Mouse (Mus musculus) monocyte, adult 5-6 weeks (primary cell): ENCODE results near the gene Ociad1. TPM values are rescaled to one million over a fixed set of nuclear protein-coding genes. Genes with fewer than 3 reads are reported as not detected.
"Not testable (repeated sequence)": the region's sequence is repeated elsewhere in the genome, so short reads cannot be mapped to it uniquely, and the experiment has no call there.

Source experiments
- ATAC-seq: fragments of 153-309, 156-312 bp; replicated peaks from 2 replicates; pipeline ENCODE4 v1.8.0; 2017; ENCODE audit warnings: mild to moderate bottlenecking; ENCODE audit not compliant: low TSS enrichment, insufficient number of reproducible peaks, severe bottlenecking, poor library complexity, low FRiP score
- total RNA-seq: library from RNA; stranded (forward); fragments of 200-1000, 200-491, 200-594 nt; gene quantifications from 3 replicates; pipeline ENCODE4 v1.2.3, GENCODE M21; 2017

The Ociad1 gene
- total RNA-seq, 1 experiment from 2014 or later: 252 TPM

GRCm38 (mm10) chr5:73279732-73280566 lies 12.6 kb upstream of the Ociad1 start:
- no peak for ATAC-seq

GRCm38 (mm10) chr5:73280567-73280850 lies 12.1 kb upstream of the Ociad1 start:
- ATAC-seq: no peak

- no peak for ATAC-seq
These were observed 8.5 kb upstream of the Ociad1 start for GRCm38 (mm10) chr5:73284046-73284445.

- no peak for ATAC-seq
These were observed 7.1 kb upstream of the Ociad1 start for GRCm38 (mm10) chr5:73285470-73285978.

GRCm38 (mm10) chr5:73286603-73287002 lies 6.0 kb upstream of the Ociad1 start:
- ATAC-seq: peak; percentile 53

GRCm38 (mm10) chr5:73289900-73290299 lies 2.7 kb upstream of the Ociad1 start:
- no peak for ATAC-seq

- ATAC-seq: no peak
These were observed 859 bp downstream of the Ociad1 start for GRCm38 (mm10) chr5:73293458-73293827.

GRCm38 (mm10) chr5:73295016-73295415 lies 2.4 kb downstream of the Ociad1 start:
- ATAC-seq: no peak

- ATAC-seq: no peak
These were observed 3.3 kb downstream of the Ociad1 start for GRCm38 (mm10) chr5:73295916-73296315.

- no peak for ATAC-seq
These were observed 9.2 kb downstream of the Ociad1 start for GRCm38 (mm10) chr5:73301601-73302307.

- no peak for ATAC-seq
These were observed 11.9 kb downstream of the Ociad1 start for GRCm38 (mm10) chr5:73304507-73304906.

GRCm38 (mm10) chr5:73306486-73306885 lies 13.9 kb downstream of the Ociad1 start:
- ATAC-seq: no peak

- no peak for ATAC-seq
These were observed 14.7 kb downstream of the Ociad1 start for GRCm38 (mm10) chr5:73307297-73307696.

GRCm38 (mm10) chr5:73309496-73309895 lies 16.9 kb downstream of the Ociad1 start:
- no peak for ATAC-seq

GRCm38 (mm10) chr5:73310401-73310800 lies 17.8 kb downstream of the Ociad1 start:
- ATAC-seq: no peak

- ATAC-seq: no peak
These were observed 18.9 kb downstream of the Ociad1 start for GRCm38 (mm10) chr5:73311458-73311857.

GRCm38 (mm10) chr5:73313591-73313990 lies 21.0 kb downstream of the Ociad1 start:
- no peak for ATAC-seq

- ATAC-seq: no peak
These were observed 22.1 kb downstream of the Ociad1 start for GRCm38 (mm10) chr5:73314654-73315053.

- ATAC-seq: no peak
These were observed 26.7 kb downstream of the Ociad1 start for GRCm38 (mm10) chr5:73319306-73319705.

- not testable (repeated sequence) for ATAC-seq
These were observed 30.1 kb downstream of the Ociad1 start for GRCm38 (mm10) chr5:73322684-73323083.
